Mouse (Mus musculus): Measurements from ENCODE around the gene Mcl1.

- TF ChIP-seq CEBPB (IDR thresholded peaks at IDR 0.05; ENCODE audit: low read depth): no peak
- no peak for TF ChIP-seq CTCF (IDR thresholded peaks at IDR 0.05; ENCODE audit: control insufficient read depth, insufficient read depth, insufficient read length)
- no peak for TF ChIP-seq MAX (IDR thresholded peaks at IDR 0.05)
- no peak for TF ChIP-seq USF1 (IDR thresholded peaks at IDR 0.05; ENCODE audit: low read depth)
Observed at GRCm38 (mm10) chr3:95692677-95693076, 34.1 kb downstream of the Mcl1 start.

Data from C2C12 (cell line).